Mouse (Mus musculus): Measurements from ENCODE around the gene N4bp1. TPM values are rescaled to one million over a fixed set of nuclear protein-coding genes. Genes with fewer than 3 reads are reported as not detected.

Gene N4bp1
- polyA plus RNA-seq, 1 experiment from 2014 or later = 11.1 TPM

- Histone ChIP-seq H3K27me3 (ENCODE audit: control insufficient read depth, insufficient read depth, low read length) (no peaks in the 10 kb centered on the region), H3K27ac (ENCODE audit: low read depth, low read length) (no peak overlapping the region), H3K9ac (ENCODE audit: low read length) (no peak overlapping the region), H3K4me1 (ENCODE audit: control insufficient read depth, insufficient read depth, low read length) (no peaks in the 10 kb centered on the region), H3K4me3 (ENCODE audit: low read depth, low read length) (no peak overlapping the region), H3K36me3 (ENCODE audit: control insufficient read depth, insufficient read depth, low read length) (no peaks in the 10 kb centered on the region), H3K4me2 (ENCODE audit: low read depth) (no peak overlapping the region), H3K9me3 (ENCODE audit: control insufficient read depth, low read length) (no peaks in the 10 kb centered on the region)
- DNase-seq (ENCODE audit: low spot score) (no peak), ATAC-seq (ENCODE audit: insufficient read depth, low FRiP score, low TSS enrichment) (no peak)
- WGBS = 81% methylated on average over 2 of the region's 2 CpGs
Measured at GRCm38 (mm10) chr8:86873151-86873550, 11.9 kb downstream of the N4bp1 start.

GRCm38 (mm10) chr8:86872097-86872815, 12.8 kb downstream of the N4bp1 start:
- Histone ChIP-seq H3K9ac (ENCODE audit: low read length) (no peak overlapping the region), H3K4me1 (ENCODE audit: control insufficient read depth, insufficient read depth, low read length) (no peaks in the 10 kb centered on the region), H3K4me3 (ENCODE audit: low read depth, low read length) (no peak overlapping the region), H3K36me3 (ENCODE audit: control insufficient read depth, insufficient read depth, low read length) (no peaks in the 10 kb centered on the region), H3K9me3 (ENCODE audit: control insufficient read depth, low read length) (no peaks in the 10 kb centered on the region), H3K27ac (ENCODE audit: low read depth, low read length) (no peak overlapping the region), H3K27me3 (ENCODE audit: control insufficient read depth, insufficient read depth, low read length) (no peaks in the 10 kb centered on the region), H3K4me2 (ENCODE audit: low read depth) (no peak overlapping the region)
- 92% methylated on average over 11 of the region's 11 CpGs for WGBS
- ATAC-seq (ENCODE audit: insufficient read depth, low FRiP score, low TSS enrichment) = no peak
- no peak for DNase-seq (ENCODE audit: low spot score)

GRCm38 (mm10) chr8:86871421-86871820, 13.6 kb downstream of the N4bp1 start:
- Histone ChIP-seq H3K4me2 (ENCODE audit: low read depth) (no peak overlapping the region), H3K27ac (ENCODE audit: low read depth, low read length) (no peak overlapping the region), H3K36me3 (ENCODE audit: control insufficient read depth, insufficient read depth, low read length) (no peaks in the 10 kb centered on the region), H3K9ac (ENCODE audit: low read length) (no peak overlapping the region), H3K4me3 (ENCODE audit: low read depth, low read length) (no peak overlapping the region), H3K9me3 (ENCODE audit: control insufficient read depth, low read length) (no peaks in the 10 kb centered on the region), H3K27me3 (ENCODE audit: control insufficient read depth, insufficient read depth, low read length) (no peaks in the 10 kb centered on the region), H3K4me1 (ENCODE audit: control insufficient read depth, insufficient read depth, low read length) (no peaks in the 10 kb centered on the region)
- 96% methylated on average over 2 of the region's 2 CpGs for WGBS
- no peak for ATAC-seq (ENCODE audit: insufficient read depth, low FRiP score, low TSS enrichment)
- DNase-seq (ENCODE audit: low spot score) = no peak

GRCm38 (mm10) chr8:86870771-86871170, 14.3 kb downstream of the N4bp1 start:
- Histone ChIP-seq H3K4me1 (ENCODE audit: control insufficient read depth, insufficient read depth, low read length) (no peaks in the 10 kb centered on the region), H3K27me3 (ENCODE audit: control insufficient read depth, insufficient read depth, low read length) (no peaks in the 10 kb centered on the region), H3K4me3 (ENCODE audit: low read depth, low read length) (no peak overlapping the region), H3K4me2 (ENCODE audit: low read depth) (no peak overlapping the region), H3K9me3 (ENCODE audit: control insufficient read depth, low read length) (no peaks in the 10 kb centered on the region), H3K36me3 (ENCODE audit: control insufficient read depth, insufficient read depth, low read length) (no peaks in the 10 kb centered on the region), H3K9ac (ENCODE audit: low read length) (no peak overlapping the region), H3K27ac (ENCODE audit: low read depth, low read length) (no peak overlapping the region)
- DNase-seq (ENCODE audit: low spot score) = no peak
- 93% methylated on average over 2 of the region's 2 CpGs for WGBS
- no peak for ATAC-seq (ENCODE audit: insufficient read depth, low FRiP score, low TSS enrichment)

GRCm38 (mm10) chr8:86868041-86868440, 17.0 kb downstream of the N4bp1 start:
- 84% methylated on average over 3 of the region's 3 CpGs for WGBS
- Histone ChIP-seq H3K27me3 (ENCODE audit: control insufficient read depth, insufficient read depth, low read length) (no peaks in the 10 kb centered on the region), H3K4me3 (ENCODE audit: low read depth, low read length) (no peak overlapping the region), H3K4me2 (ENCODE audit: low read depth) (no peak overlapping the region), H3K9ac (ENCODE audit: low read length) (no peak overlapping the region), H3K27ac (ENCODE audit: low read depth, low read length) (no peak overlapping the region), H3K4me1 (ENCODE audit: control insufficient read depth, insufficient read depth, low read length) (no peaks in the 10 kb centered on the region), H3K9me3 (ENCODE audit: control insufficient read depth, low read length) (no peaks in the 10 kb centered on the region), H3K36me3 (ENCODE audit: control insufficient read depth, insufficient read depth, low read length) (no peaks in the 10 kb centered on the region)
- no peak for ATAC-seq (ENCODE audit: insufficient read depth, low FRiP score, low TSS enrichment)
- DNase-seq (ENCODE audit: low spot score) = no peak

- DNase-seq (ENCODE audit: low spot score) = no peak
- no peaks in the 10 kb centered on the region; the same call in 1 of the 2 replicates for H3K36me3 ChIP-seq (ENCODE audit: control insufficient read depth, insufficient read depth, low read length)
- no peaks in the 10 kb centered on the region for H3K4me1 ChIP-seq (ENCODE audit: control insufficient read depth, insufficient read depth, low read length)
- H3K9ac ChIP-seq (ENCODE audit: low read length) = no peak overlapping the region
- no peaks in the 10 kb centered on the region for H3K27me3 ChIP-seq (ENCODE audit: control insufficient read depth, insufficient read depth, low read length)
- H3K27ac ChIP-seq (ENCODE audit: low read depth, low read length) = no peak overlapping the region
- 87% methylated on average over 4 of the region's 4 CpGs for WGBS
- ATAC-seq (ENCODE audit: insufficient read depth, low FRiP score, low TSS enrichment) = no peak
- H3K4me3 ChIP-seq (ENCODE audit: low read depth, low read length) = no peak overlapping the region
- H3K9me3 ChIP-seq (ENCODE audit: control insufficient read depth, low read length) = no peaks in the 10 kb centered on the region
- H3K4me2 ChIP-seq (ENCODE audit: low read depth) = no peak overlapping the region
Measured at GRCm38 (mm10) chr8:86864764-86865163, 20.3 kb downstream of the N4bp1 start.

GRCm38 (mm10) chr8:86862837-86863236, 22.2 kb downstream of the N4bp1 start:
- Histone ChIP-seq H3K4me1 (ENCODE audit: control insufficient read depth, insufficient read depth, low read length) (no peaks in the 10 kb centered on the region), H3K4me2 (ENCODE audit: low read depth) (no peak overlapping the region), H3K4me3 (ENCODE audit: low read depth, low read length) (no peak overlapping the region), H3K36me3 (ENCODE audit: control insufficient read depth, insufficient read depth, low read length) (no peaks in the 10 kb centered on the region; the same call in 1 of the 2 replicates), H3K27me3 (ENCODE audit: control insufficient read depth, insufficient read depth, low read length) (no peaks in the 10 kb centered on the region), H3K27ac (ENCODE audit: low read depth, low read length) (no peak overlapping the region), H3K9me3 (ENCODE audit: control insufficient read depth, low read length) (no peaks in the 10 kb centered on the region), H3K9ac (ENCODE audit: low read length) (no peak overlapping the region)
- DNase-seq (ENCODE audit: low spot score) (no peak), ATAC-seq (ENCODE audit: insufficient read depth, low FRiP score, low TSS enrichment) (no peak)
- WGBS = 92% methylated on average over 4 of the region's 4 CpGs

- H3K9me3 ChIP-seq (ENCODE audit: control insufficient read depth, low read length) = no peaks in the 10 kb centered on the region
- WGBS = 87% methylated on average over 3 of the region's 3 CpGs
- no peak for DNase-seq (ENCODE audit: low spot score)
- no peaks in the 10 kb centered on the region for H3K27me3 ChIP-seq (ENCODE audit: control insufficient read depth, insufficient read depth, low read length)
- H3K4me3 ChIP-seq (ENCODE audit: low read depth, low read length) = no peak overlapping the region
- ATAC-seq (ENCODE audit: insufficient read depth, low FRiP score, low TSS enrichment) = no peak
- H3K9ac ChIP-seq (ENCODE audit: low read length) = no peak overlapping the region
- H3K36me3 ChIP-seq (ENCODE audit: control insufficient read depth, insufficient read depth, low read length) = no peaks in the 10 kb centered on the region; the same call in 1 of the 2 replicates
- no peak overlapping the region for H3K4me2 ChIP-seq (ENCODE audit: low read depth)
- no peak overlapping the region for H3K27ac ChIP-seq (ENCODE audit: low read depth, low read length)
- H3K4me1 ChIP-seq (ENCODE audit: control insufficient read depth, insufficient read depth, low read length) = no peaks in the 10 kb centered on the region
Measured at GRCm38 (mm10) chr8:86862155-86862816, 22.8 kb downstream of the N4bp1 start.

GRCm38 (mm10) chr8:86861516-86861915, 23.5 kb downstream of the N4bp1 start:
- Histone ChIP-seq H3K27me3 (ENCODE audit: control insufficient read depth, insufficient read depth, low read length) (no peaks in the 10 kb centered on the region), H3K9ac (ENCODE audit: low read length) (no peak overlapping the region), H3K4me2 (ENCODE audit: low read depth) (no peak overlapping the region), H3K4me3 (ENCODE audit: low read depth, low read length) (no peak overlapping the region), H3K36me3 (ENCODE audit: control insufficient read depth, insufficient read depth, low read length) (no peaks in the 10 kb centered on the region; the same call in 1 of the 2 replicates), H3K27ac (ENCODE audit: low read depth, low read length) (no peak overlapping the region), H3K4me1 (ENCODE audit: control insufficient read depth, insufficient read depth, low read length) (no peaks in the 10 kb centered on the region), H3K9me3 (ENCODE audit: control insufficient read depth, low read length) (no peaks in the 10 kb centered on the region)
- ATAC-seq (ENCODE audit: insufficient read depth, low FRiP score, low TSS enrichment) = no peak
- DNase-seq (ENCODE audit: low spot score) = no peak
- WGBS = 88% methylated on average over 7 of the region's 7 CpGs
